Mouse (Mus musculus) C2C12 (cell line): ENCODE measurements around the gene Dscam.

Experiments
- CTCF ChIP-seq: IDR thresholded peaks from one replicate; pipeline ENCODE4 v1.5.1; 2011; ENCODE audit not compliant: control insufficient read depth, insufficient read depth, insufficient read length
- MAX ChIP-seq: IDR thresholded peaks from one replicate; pipeline ENCODE4 v1.6.1; 2011; ENCODE audit warnings: mild to moderate bottlenecking, control low read depth
- USF1 ChIP-seq: IDR thresholded peaks from one replicate; pipeline ENCODE4 v1.6.1; 2011; ENCODE audit warnings: low read depth, mild to moderate bottlenecking, control low read depth, moderate library complexity

DNA sequence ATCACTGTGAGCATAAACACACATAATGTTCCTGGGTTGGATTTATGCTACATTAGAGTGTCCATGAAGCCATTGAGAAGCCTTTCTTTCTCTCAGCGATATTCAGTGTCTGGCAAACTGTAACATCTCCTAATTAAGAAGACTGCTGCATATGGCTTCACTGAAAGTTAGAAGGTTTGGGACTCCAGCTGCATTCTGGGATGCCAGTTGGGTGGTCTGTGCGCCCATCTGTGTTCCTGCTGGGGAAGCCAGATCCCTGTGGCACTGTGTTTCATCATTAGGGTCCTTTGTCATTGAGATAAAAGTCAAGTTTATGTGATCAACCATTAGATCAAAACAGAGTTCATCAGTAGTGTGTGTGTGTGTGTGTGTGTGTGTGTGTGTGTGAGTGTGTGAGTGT lies 284.7 kb downstream of the Dscam start:
- TF ChIP-seq CTCF (no peak), USF1 (no peak), MAX (no peak)
